Mouse (Mus musculus) spleen, adult 2 months (tissue): ENCODE results near the gene Numbl.

Experiments
- CTCF ChIP-seq: fragments of 200-500 bp; IDR thresholded peaks from 2 replicates; pipeline ENCODE4 v1.5.1; 2011; ENCODE audit warnings: mild to moderate bottlenecking, inconsistent platforms; ENCODE audit not compliant: insufficient read depth, insufficient read length, insufficient replicate concordance; ENCODE audit errors: extremely low read depth
- POLR2A ChIP-seq: fragments of 200-500 bp; IDR thresholded peaks from 2 replicates; pipeline ENCODE4 v1.6.1; 2011; ENCODE audit warnings: low read depth, low read length, inconsistent platforms

- TF ChIP-seq CTCF (no peak), POLR2A (no peak)
These were observed 72.7 kb downstream of the Numbl start for GRCm38 (mm10) chr7:27330709-27331540.
